Mouse (Mus musculus): ENCODE measurements at regions not wholly inside any gene's neighbourhood (a gene's known extent, or its start where the extent isn't known, plus 50 kb on each side); places are given as distances from the start of the nearest gene placed in this dataset.
A peak's percentile ranks its signal among the peaks of the same experiment; 100 is the strongest.

DNA sequence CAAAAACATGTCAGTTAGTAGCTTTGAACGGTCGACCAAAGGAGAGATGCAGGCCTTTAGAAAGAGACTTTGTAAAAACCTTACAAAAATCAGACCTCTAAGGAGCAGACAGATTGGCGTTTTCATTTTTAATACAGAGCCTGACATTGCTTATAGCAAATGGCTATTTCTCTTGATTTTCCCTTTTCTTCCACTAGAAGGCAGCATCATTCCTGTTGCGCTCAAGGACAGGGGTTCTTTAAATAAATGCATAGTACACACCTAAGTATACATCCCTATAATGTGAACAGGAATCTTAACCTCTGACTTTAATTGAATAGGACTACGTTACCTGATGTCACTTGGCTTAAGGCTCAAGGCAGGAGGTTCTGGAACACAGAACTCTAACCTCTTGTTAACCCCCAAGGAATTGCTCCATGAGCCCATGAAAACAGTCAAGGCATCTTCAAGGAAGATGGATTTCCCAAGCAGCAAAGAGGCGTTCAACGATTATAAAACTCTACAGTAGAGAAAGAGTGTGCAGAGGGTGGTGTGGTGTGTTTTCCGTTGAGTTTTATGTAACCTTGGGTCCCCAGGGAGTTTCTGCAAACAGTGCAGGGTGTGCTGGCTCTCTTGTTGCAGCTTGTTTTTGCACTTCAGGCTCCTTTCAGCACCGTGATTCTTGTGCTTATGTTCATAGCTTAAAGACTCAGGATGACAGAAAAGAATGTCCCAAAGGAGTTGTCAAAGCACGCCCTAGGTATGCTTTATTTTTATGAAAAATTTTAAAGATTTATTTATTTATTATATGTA is 124.1 kb upstream of the Zfp648 start:
- no peak for DNase-seq (ENCODE audit: low read depth, low spot score)

- no peak for DNase-seq (ENCODE audit: low read depth, low spot score)
Observed at GRCm38 (mm10) chr1:154080505-154081380, 120.2 kb upstream of the Zfp648 start.

DNA sequence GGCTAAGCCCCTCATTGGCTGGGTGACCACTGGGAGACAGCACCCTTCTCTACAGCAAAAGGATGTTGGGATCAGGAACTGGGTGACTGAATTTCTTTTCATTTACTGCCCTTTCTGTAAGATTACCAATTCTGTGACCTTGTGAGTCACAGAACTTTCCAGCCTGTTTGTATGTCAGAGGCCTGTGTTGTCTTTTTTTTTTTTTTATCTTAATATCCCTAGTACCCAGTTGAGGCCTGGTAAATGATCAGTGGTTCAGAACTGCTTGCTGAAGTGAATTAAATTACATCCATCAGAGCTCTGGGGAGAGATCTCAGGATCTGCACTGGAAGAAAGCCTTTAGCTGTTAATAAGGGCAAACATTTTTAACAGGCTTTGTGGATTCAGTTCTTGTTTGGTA is 114.8 kb upstream of the Zfp648 start:
- DNase-seq (ENCODE audit: low read depth, low spot score) = no peak

DNA sequence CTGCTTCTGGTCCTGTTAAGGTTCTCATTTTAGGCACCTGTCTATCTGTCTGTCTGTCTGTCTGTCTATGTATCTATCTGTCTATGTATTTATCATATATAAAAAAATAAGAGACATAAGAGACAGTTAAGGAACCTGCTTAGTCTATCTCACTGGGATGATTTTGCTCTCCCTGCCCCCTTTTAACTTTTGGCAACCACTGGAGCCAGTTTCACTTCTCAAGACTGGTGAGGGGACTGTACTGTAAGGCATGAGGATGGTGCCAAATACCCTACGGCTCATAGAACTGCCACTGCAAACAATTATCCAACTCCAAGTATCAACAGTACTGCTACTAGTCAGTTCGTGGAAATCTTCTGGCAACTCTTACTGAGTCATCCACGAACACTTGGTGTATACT is 111.2 kb upstream of the Zfp648 start:
- no peak for DNase-seq (ENCODE audit: low read depth, low spot score)

DNA sequence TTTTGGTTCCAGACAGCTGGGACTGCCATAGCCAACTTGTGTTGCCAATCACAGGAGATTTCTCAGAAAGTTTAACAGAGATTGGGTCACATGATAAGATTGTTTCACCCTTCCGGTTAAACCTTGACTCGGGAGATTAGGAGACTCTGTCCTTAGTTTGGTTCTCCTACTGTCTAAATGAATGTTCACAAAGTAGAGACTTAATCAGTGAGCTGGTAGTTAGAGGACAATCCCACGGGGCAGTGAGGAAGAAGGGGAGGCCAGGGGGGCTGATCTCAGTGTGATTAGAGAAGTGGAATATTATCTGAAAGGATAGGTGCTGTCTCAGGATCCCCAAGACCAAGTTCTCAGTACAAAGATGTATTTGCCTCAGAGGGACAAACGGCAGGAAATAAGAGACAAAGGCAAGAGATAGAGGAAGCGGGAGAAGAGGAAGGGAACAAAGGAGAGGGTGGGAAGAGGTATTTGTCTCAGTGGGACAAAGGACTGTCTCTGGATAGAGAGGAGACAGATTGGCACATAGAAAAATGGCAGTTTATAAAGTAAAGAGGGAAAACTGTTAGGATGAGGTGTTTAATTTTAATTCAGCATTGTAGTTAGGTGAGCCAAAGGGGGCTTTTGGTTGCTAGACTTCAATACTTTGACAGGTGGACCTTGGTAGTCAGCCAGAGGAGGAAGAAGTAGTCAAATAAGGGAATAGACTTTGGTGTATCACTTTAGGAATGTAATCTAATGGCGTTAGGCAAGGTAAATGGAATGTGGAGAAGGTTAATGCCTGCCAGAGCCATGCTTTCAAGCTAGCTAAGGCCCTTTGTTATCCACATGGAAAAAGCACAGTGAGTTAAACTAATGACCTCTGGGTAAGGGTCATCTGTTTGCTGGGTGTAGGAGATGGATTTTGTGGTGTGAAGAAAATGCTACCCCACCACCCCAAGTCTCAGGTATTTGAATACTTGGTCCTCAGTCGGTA is 110.2 kb upstream of the Zfp648 start:
- no peak for DNase-seq (ENCODE audit: low read depth, low spot score)

DNA sequence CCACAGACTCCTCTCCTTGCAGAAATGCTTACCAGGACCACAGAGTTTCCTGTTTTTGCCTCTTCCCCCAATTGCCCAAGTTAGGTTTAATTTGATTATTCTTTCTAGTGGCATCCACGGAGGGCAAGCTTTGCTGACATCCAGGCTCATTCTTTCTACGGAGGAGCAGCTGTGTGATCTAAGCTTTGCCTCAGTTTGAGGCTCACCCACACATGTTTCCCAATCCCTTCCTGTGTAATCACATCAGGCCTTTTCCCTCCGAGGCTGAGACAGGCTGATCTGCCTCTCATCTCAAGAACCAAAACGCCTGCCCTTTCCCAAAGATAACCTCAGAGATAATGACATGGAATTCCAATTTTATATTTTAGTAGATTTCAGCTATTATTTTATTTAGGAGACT is 107.4 kb upstream of the Zfp648 start:
- DNase-seq (ENCODE audit: low read depth, low spot score) = no peak

DNA sequence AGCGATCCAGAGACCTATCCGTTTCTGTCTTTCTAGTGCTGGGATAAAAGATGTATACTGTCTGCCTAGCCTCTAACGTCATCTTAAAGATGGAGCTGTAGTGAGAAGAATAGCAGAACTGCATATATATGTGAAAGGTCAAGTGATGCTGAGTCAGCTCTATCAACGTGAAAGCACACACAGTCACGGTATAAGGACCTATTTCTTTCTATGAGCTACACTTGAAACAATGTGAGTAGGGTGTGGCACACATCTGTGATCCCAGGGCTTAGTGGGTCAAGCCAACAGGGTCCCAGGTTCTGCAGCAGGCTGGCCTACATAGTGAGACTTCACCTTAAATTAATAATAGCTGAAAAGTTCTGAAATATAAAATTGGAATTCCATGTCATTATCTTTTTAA is 106.6 kb upstream of the Zfp648 start:
- no peak for DNase-seq (ENCODE audit: low read depth, low spot score)

- no peak for DNase-seq (ENCODE audit: low read depth, low spot score)
Observed at GRCm38 (mm10) chr1:154096113-154096512, 104.9 kb upstream of the Zfp648 start.

GRCm38 (mm10) chr1:154096911-154097310 is 104.1 kb upstream of the Zfp648 start:
- no peak for DNase-seq (ENCODE audit: low read depth, low spot score)

- no peak for DNase-seq (ENCODE audit: low read depth, low spot score)
Observed at GRCm38 (mm10) chr1:154097656-154098055, 103.3 kb upstream of the Zfp648 start.

DNA sequence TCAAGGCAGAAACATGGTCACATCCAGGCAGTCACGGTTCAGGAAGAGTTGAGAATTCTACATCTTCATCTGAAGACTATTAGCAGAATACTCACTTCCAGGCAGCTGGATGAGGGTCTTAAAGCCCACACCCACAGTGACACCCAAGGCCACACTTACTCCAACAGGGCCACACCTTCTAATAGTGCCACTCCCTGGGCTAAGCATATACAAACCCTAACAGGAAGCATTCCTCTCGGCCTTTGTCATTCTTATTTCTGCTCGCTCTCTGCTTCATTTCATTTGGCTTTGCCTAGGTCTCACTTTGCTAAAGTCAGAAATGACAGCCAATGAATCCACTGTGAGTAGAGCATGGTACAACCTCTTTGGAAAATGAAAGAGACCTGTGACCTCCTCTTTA is 100.4 kb upstream of the Zfp648 start:
- DNase-seq (ENCODE audit: low read depth, low spot score) = no peak

DNA sequence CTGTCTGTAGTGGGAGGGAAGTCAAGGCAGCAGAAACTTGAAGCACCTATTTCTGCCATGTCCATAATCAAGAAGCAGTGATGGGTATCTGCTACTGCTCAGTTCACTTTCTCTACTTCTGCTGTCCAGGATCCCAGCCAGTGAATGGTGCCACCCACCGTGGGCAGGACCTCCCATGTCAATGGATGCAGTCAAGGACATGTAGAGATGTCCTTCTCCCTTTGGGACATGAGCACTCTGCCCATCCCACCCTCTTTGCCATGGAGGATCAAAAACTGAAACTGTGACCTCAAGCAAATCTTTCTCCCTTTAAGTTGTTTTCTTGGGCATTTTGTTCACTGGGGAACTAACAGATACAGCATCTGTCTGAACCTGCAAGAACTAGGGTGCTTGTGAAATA is 99.6 kb upstream of the Zfp648 start:
- no peak for DNase-seq (ENCODE audit: low read depth, low spot score)

DNA sequence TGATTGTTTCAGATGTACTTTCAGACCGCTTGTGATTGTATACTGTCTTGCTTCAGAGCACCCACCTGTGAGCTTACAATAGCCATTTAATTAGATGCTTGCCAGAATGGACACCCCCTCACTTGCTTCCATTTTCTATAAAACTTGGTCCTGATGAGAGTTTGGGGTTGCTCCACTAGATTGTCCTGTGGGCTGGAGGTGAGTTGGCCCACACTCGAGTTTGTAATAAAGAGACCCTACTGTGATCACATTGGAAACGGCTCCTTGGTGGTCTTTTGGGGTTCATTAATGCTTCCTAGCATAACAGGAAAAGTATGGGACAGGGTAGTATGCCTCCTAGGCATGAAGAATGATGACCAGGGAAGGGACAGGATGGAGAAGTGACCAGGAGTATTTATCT is 98.8 kb upstream of the Zfp648 start:
- DNase-seq (ENCODE audit: low read depth, low spot score) = no peak

DNA sequence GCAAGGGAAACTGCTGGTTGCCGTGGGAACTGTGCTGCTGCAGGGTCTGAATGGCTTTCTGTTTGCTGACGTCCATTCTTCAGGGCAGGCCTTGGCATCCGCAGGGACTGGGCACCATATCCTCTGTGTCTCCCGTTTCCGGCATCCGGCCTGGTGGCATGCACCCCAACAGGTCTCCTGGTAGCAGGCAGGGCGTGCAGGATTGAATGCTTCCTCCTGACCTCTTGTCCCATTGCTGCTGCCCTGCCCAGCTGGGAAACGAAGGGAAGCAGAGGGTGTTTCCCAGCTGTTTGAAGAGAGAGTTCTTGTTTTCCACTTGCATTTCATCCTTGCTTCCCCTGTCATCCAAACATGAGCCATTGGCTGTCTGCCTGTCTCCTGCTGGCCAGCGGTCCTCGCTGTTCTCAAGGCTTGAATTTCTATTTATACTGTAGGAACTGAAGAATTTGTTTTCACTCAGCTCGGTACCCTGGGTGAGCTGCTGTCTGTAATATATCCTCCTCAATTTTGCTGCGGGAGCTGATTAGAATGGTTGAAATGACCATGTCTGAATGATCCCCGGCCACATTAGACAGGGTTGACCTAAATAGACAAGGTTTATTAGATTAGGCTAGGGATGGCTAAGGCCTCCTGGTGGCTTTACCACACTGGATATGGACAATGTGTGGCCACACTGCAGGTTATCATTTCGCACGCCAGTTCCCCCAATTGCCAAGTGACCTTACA is 98.0 kb upstream of the Zfp648 start:
- DNase-seq (ENCODE audit: low read depth, low spot score) = peak; percentile 12

DNA sequence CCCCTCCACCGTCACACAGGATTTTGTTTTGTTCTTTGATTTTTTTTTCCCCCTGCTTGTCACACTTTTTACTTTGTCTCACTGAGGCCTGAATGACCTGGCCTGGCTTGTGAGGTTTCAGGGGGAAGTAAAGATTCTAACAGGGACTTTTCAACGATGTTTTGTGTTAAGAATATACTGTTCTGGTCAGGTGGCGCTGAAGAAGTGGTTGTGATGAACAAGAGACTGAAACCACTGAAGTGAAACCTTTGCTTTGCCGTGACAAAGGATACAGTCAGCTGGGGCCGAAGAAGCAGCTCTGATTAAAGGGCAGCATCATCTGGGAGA is 97.4 kb upstream of the Zfp648 start:
- no peak for DNase-seq (ENCODE audit: low read depth, low spot score)

GRCm38 (mm10) chr1:154104006-154104600 is 96.9 kb upstream of the Zfp648 start:
- no peak for DNase-seq (ENCODE audit: low read depth, low spot score)

DNA sequence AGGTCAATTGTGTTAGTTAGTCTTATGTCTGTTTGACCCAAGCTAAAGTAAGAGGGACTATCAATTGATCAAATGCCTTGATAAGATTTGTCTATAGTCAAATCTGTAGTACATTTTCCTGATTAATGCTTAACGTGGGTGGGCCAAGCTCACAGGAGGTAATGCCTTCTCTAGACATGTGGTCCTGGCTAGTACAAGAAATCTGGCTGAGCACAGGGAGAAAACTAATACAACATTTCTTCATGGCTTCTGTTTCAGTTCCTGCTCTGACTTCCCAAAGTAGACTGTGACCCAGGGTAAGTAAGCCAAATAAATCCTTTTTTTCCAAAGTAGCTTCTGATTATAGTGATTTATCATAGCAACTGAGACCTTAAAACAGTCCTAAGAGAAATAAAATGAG is 96.2 kb upstream of the Zfp648 start:
- no peak for DNase-seq (ENCODE audit: low read depth, low spot score)

GRCm38 (mm10) chr1:154112500-154112899 is 88.5 kb upstream of the Zfp648 start:
- DNase-seq (ENCODE audit: low read depth, low spot score) = no peak

DNA sequence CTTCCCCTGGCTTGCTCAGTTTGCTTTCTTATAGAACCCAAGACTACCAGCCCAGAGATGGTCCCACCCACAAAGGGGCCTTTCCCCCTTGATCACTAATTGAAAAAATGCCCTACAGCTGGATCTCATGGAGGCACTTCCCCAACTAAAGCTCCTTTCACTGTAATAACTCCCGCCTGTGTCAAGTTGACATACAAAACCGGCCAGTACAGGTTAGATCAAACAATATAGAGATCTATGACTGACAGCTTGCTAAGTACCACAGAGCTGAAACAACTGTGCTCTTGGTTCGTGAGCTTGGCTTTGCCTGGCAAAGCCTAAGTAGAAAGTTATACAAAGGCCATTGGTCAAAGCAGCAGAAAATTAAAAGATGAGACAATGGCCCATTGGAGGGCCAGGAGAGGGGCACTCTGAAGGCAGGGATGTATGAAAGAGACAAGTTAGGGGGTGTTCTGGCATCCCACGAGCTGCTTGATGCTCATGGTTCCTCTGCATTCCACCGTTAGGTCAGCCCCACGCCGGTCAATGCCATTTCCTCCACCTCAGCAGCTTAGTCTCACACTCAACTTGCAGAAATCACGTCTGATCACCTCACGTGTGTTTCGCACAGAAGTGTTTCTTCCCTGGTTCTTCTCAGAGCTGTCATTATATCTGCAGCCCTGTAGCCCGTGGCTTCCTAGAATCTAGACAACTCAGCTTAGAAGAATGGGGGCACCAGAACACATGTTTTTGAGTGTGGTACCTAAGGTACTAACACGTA is 87.5 kb upstream of the Zfp648 start:
- DNase-seq (ENCODE audit: low read depth, low spot score) = peak; percentile 22

DNA sequence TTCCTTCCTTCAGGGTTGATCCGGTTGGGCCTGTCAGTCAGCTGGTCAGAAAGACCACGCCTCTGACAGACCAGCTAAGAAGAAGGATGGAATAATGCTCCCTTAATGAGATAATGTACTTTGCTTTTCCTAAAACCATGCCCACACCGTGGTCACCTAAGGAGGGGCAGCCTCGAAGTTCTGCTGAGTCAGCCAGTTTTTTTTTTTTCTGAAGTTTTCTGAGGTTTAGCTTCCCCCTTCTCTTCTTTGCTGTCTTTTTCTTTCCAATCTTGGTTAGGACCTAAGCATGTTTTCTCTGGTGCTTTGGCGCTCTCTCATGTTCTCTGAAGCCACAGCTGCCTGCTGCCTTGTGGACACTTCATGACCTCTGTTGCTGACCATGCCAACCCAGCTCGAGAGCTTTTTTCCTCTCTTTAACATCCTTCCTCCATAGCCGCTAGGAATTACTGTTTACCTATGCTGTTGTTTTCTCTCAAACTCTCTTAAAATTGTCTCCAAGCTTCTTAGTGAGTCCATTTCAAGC is 84.7 kb upstream of the Zfp648 start:
- DNase-seq (ENCODE audit: low read depth, low spot score) = no peak
